Mouse (Mus musculus): ENCODE measurements around the gene Grid1.

GRCm38 (mm10) chr14:34843579-34843978 lies 23.7 kb downstream of the Grid1 start:
- no peak for TF ChIP-seq CTCF (conservative IDR thresholded peaks at IDR 0.05; ENCODE audit: insufficient read depth, insufficient read length, low read depth, low read length)
- TF ChIP-seq POLR2A (IDR thresholded peaks at IDR 0.05; ENCODE audit: low read depth, low read length) = no peak

Data from kidney, adult 2 months (tissue).